Mouse (Mus musculus) cerebellum, adult 2 months (tissue): ENCODE results near the gene Oasl1. TPM values are rescaled to one million over a fixed set of nuclear protein-coding genes. Genes with fewer than 3 reads are reported as not detected.
"Not testable (repeated sequence)": the region's sequence is repeated elsewhere in the genome, so short reads cannot be mapped to it uniquely, and the experiment has no call there.

Experiments used
- DNase-seq, 2 experiments: peaks; one replicate each; pipeline ENCODE4 v3.0.0; 2021
- H3K27ac ChIP-seq: fragments of 200-500 bp; 2 replicates; pipeline ENCODE4 v1.5.1; 2012; ENCODE audit warnings: low read length, control low read depth, inconsistent platforms; ENCODE audit not compliant: insufficient read depth
- H3K27me3 ChIP-seq: fragments of 200-500 bp; 2 replicates; pipeline ENCODE4 v1.6.1; 2012; ENCODE audit warnings: inconsistent platforms, mild to moderate bottlenecking, low read length, moderate library complexity; ENCODE audit not compliant: control insufficient read depth, insufficient read depth
- H3K4me1 ChIP-seq: fragments of 200-500 bp; 2 replicates; pipeline ENCODE4 v1.6.1; 2011; ENCODE audit warnings: low read length; ENCODE audit not compliant: control insufficient read depth, insufficient read depth
- H3K4me3 ChIP-seq: fragments of 200-500 bp; replicated peaks from 2 replicates; pipeline ENCODE3; 2011; ENCODE audit warnings: mild to moderate bottlenecking, low read depth, low read length, control low read depth; ENCODE audit not compliant: insufficient read depth
- CTCF ChIP-seq: fragments of 200-500 bp; IDR thresholded peaks from 2 replicates; pipeline ENCODE4 v1.5.1; 2011; ENCODE audit warnings: low read depth, mild to moderate bottlenecking, control low read depth, low read length, moderate library complexity, borderline replicate concordance; ENCODE audit not compliant: insufficient read depth
- POLR2A ChIP-seq: fragments of 200-500 bp; IDR thresholded peaks from 2 replicates; pipeline ENCODE4 v1.6.1; 2011; ENCODE audit warnings: low read length, control low read depth, borderline replicate concordance; ENCODE audit not compliant: insufficient read depth
- WGBS: fragments of 180-500 bp; shearing (Covaris S2); methylation state at CpG from one replicate; pipeline ENCODE4 v1.1.7; 2018; 5-methylcytosine and 5-hydroxymethylcytosine counted together
- polyA plus RNA-seq: library from polyadenylated mRNA; depleted of rRNA; stranded (reverse); fragments of >200 nt; gene quantifications from 2 replicates; pipeline ENCODE4 v1.2.3, GENCODE M21; 2012

Oasl1 gene
- polyA plus RNA-seq, 1 experiment = 0.46 TPM

- TF ChIP-seq POLR2A (no peak), CTCF (no peak)
Observed at GRCm38 (mm10) chr5:114913686-114914085, 9.4 kb upstream of the Oasl1 start.

DNA sequence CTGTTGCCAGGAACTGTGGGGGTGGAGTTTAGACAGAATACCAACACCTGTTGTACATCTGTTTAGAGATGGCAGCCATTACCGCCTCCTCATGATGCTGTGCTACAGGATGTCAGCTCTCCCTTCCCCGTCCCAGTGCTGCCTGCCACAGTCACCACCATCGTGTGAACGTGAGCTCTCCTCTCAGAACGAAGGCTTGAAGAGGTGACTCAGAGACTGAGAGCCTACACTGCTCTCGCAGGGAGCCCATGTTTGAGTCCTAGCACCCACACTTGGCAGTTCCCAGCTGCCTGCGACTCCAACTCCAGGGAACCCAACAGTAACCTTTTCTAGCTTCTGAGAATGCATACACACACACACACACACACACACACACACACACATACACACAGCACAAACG lies 8.2 kb upstream of the Oasl1 start:
- H3K4me3 ChIP-seq = no peak overlapping the region
- no peaks in the 10 kb centered on the region for H3K4me1 ChIP-seq
- no peaks in the 10 kb centered on the region for H3K27me3 ChIP-seq
- no peak for DNase-seq
- WGBS = 64% methylated on average over 8 of the region's 8 CpGs
- H3K27ac ChIP-seq = no peak overlapping the region
- TF ChIP-seq POLR2A (no peak), CTCF (no peak)

More at GRCm38 (mm10) chr5:114913686-114914085, 9.4 kb upstream of the Oasl1 start:
- Histone ChIP-seq H3K4me3 (no peak overlapping the region), H3K27me3 (no peaks in the 10 kb centered on the region), H3K4me1 (no peaks in the 10 kb centered on the region), H3K27ac (no peak overlapping the region)
- no peak for DNase-seq
- WGBS = 56% methylated on average over 4 of the region's 4 CpGs

DNA sequence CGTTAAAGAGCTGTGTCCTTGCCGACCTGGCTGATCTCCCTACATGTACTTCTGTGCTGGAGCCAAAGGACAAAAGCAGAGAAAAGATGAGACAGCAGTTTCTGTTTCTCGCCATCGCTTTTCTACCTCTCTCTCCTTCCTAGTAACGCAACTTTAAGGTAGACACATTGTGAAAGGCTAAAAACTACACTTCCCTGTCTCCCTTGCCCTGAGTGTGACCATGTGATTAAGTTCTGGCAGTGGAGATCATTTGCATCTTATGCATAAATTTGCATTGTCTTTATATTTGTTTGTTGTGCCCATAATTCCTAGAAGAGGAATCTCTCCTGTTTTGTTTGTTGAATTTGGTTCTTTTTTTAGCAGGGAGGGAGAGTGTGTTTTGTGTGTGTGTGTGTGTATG lies 7.2 kb upstream of the Oasl1 start:
- Histone ChIP-seq H3K27me3 (no peaks in the 10 kb centered on the region), H3K4me3 (no peak overlapping the region), H3K4me1 (no peaks in the 10 kb centered on the region), H3K27ac (no peak overlapping the region)
- DNase-seq = no peak
- 64% methylated on average over 5 of the region's 5 CpGs for WGBS
- no peak for TF ChIP-seq CTCF
- TF ChIP-seq POLR2A = no peak

- no peak overlapping the region for H3K4me3 ChIP-seq
- WGBS = 89% methylated on average over 4 of the region's 4 CpGs
- no peaks in the 10 kb centered on the region for H3K27me3 ChIP-seq
- no peak overlapping the region for H3K27ac ChIP-seq
- no peaks in the 10 kb centered on the region for H3K4me1 ChIP-seq
- TF ChIP-seq POLR2A (no peak), CTCF (no peak)
- no peak for DNase-seq
Observed at GRCm38 (mm10) chr5:114916777-114917176, 6.3 kb upstream of the Oasl1 start.

- not testable (repeated sequence) for H3K4me3 ChIP-seq, DNase-seq, H3K27me3 ChIP-seq, H3K27ac ChIP-seq, H3K4me1 ChIP-seq
- WGBS = 94% methylated on average over 5 of the region's 5 CpGs
Observed at GRCm38 (mm10) chr5:114917357-114917756, 5.7 kb upstream of the Oasl1 start.

DNA sequence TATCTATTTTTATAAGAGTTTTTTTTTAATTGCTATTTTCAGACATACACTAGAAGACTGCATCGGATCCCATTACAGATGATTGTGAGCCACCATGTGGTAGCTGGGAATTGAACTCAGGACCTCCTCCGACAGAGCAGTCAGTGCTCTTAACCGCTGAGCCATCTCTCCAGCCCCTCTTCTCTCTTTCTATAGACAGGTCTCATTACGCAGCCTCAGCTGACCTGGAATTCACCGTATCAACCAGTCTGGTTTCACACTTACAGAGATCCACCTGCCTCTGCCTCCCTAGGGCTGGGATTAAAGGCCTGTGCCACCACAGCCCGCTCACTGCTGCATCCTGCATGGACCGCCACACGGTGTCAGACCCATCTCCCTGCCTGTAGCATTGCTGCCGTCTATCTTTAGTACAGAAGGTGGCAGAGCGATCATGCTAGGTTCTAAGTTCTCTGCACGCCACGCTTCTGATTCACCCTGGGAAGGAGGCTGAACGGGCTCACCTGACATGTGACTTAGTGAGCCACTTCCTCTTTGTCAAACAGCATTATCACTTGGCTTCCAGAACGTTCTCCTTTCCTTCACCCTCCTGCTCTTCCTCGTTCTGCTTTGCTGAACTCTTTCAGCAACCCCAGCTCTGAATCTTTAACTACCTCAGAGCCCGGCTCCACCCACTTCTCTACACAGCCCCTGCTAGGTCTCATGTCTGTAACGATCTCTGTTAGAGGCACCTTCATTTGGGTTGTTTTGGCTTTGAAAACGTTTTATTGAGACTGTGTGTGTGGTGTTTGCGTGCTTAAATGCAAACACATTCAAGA lies 1.3 kb upstream of the Oasl1 start:
- WGBS = 75% methylated on average over 19 of the region's 19 CpGs
- TF ChIP-seq CTCF = no peak
- TF ChIP-seq POLR2A = no peak
- Histone ChIP-seq H3K4me1 (peaks cover 4% of the 10 kb centered on the region; the same call in 1 of the 2 replicates), H3K27me3 (no peaks in the 10 kb centered on the region), H3K4me3 (no peak overlapping the region), H3K27ac (no peak overlapping the region)
- no peak for DNase-seq

DNA sequence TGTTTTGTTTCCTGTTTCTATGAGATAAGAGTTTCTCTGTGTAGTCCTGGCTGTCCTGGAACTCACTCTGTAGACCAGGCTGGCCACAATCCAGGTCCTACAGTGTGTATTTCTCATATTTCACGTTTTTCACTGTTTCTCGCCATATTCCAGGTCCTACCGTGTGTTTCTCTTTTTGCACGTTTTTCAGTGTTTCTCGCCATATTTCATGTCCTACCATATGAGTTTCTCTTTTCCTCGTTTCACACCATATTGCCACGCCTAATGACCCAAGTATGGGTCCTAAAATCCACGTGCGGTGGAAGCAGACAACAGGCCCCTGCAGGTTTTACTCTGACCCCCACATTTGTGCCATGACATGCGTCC lies 691 bp upstream of the Oasl1 start:
- no peak overlapping the region for H3K27ac ChIP-seq
- no peak for TF ChIP-seq CTCF
- no peak for TF ChIP-seq POLR2A
- no peak overlapping the region for H3K4me3 ChIP-seq
- H3K27me3 ChIP-seq = no peaks in the 10 kb centered on the region
- WGBS = 59% methylated on average over 10 of the region's 10 CpGs
- DNase-seq = no peak
- H3K4me1 ChIP-seq = peaks cover 4% of the 10 kb centered on the region; the same call in 1 of the 2 replicates

- WGBS = 59% methylated on average over 1 of the region's 1 CpGs
- Histone ChIP-seq H3K4me1 (peaks cover 4% of the 10 kb centered on the region; the same call in 1 of the 2 replicates), H3K27me3 (no peaks in the 10 kb centered on the region), H3K27ac (no peak overlapping the region), H3K4me3 (no peak overlapping the region)
- no peak for DNase-seq
- TF ChIP-seq POLR2A (no peak), CTCF (no peak)
Observed at GRCm38 (mm10) chr5:114926153-114926684, 3.2 kb downstream of the Oasl1 start.
